Mouse (Mus musculus) thymus, adult 2 months (tissue): ENCODE data around the gene Ncoa1. TPM values are rescaled to one million over a fixed set of nuclear protein-coding genes. Genes with fewer than 3 reads are reported as not detected.

Experiments used
- DNase-seq: peaks from one replicate; pipeline ENCODE4 v3.0.0; 2021
- H3K27ac ChIP-seq: fragments of 200-500 bp; 2 replicates; pipeline ENCODE4 v1.5.1; 2012; ENCODE audit warnings: low read length, control low read depth; ENCODE audit not compliant: control insufficient read depth, insufficient read depth
- H3K27me3 ChIP-seq: fragments of 200-500 bp; 2 replicates; pipeline ENCODE4 v1.6.1; 2012; ENCODE audit warnings: mild to moderate bottlenecking, low read length, moderate library complexity, mixed read lengths; ENCODE audit not compliant: control insufficient read depth, insufficient read depth
- H3K36me3 ChIP-seq: fragments of 200-500 bp; 2 replicates; pipeline ENCODE4 v1.6.1; 2012; ENCODE audit warnings: mild to moderate bottlenecking, low read length, moderate library complexity; ENCODE audit not compliant: control insufficient read depth, insufficient read depth
- H3K4me1 ChIP-seq: fragments of 200-500 bp; replicated peaks from 2 replicates; pipeline ENCODE4 v1.6.1; 2012; ENCODE audit warnings: low read length; ENCODE audit not compliant: control insufficient read depth, insufficient read depth
- H3K4me3 ChIP-seq: fragments of 200-500 bp; 2 replicates; pipeline ENCODE4 v1.5.1; 2012; ENCODE audit warnings: mild to moderate bottlenecking, low read length, control low read depth, moderate library complexity; ENCODE audit not compliant: control insufficient read depth, insufficient read depth
- CTCF ChIP-seq: fragments of 200-500 bp; IDR thresholded peaks from 2 replicates; pipeline ENCODE4 v1.5.1; 2012; ENCODE audit warnings: mild to moderate bottlenecking, control low read depth, low read length, moderate library complexity, borderline replicate concordance; ENCODE audit not compliant: control insufficient read depth, poor library complexity, insufficient read depth; ENCODE audit errors: extremely low read depth
- POLR2A ChIP-seq: fragments of 200-500 bp; IDR thresholded peaks from 2 replicates; pipeline ENCODE4 v1.6.1; 2012; ENCODE audit warnings: mild to moderate bottlenecking, low read length, control low read depth, moderate library complexity; ENCODE audit not compliant: control insufficient read depth, poor library complexity, insufficient read depth; ENCODE audit errors: extremely low read depth
- WGBS: fragments of 180-500 bp; shearing (Covaris S2); methylation state at CpG from one replicate; pipeline ENCODE4 v1.1.7; 2018; 5-methylcytosine and 5-hydroxymethylcytosine counted together
- polyA plus RNA-seq: library from polyadenylated mRNA; depleted of rRNA; stranded (reverse); fragments of >200 nt; gene quantifications from 2 replicates; pipeline ENCODE4 v1.2.3, GENCODE M21; 2012

Ncoa1 gene
- polyA plus RNA-seq, 1 experiment: 33.3 TPM

GRCm38 (mm10) chr12:4499651-4500175, 22.7 kb upstream of the Ncoa1 start:
- Histone ChIP-seq H3K27ac (no peak overlapping the region), H3K36me3 (no peaks in the 10 kb centered on the region), H3K4me3 (no peak overlapping the region), H3K27me3 (no peaks in the 10 kb centered on the region), H3K4me1 (no peaks in the 10 kb centered on the region)
- TF ChIP-seq CTCF: no peak
- TF ChIP-seq POLR2A: no peak
- DNase-seq: no peak
- 86% methylated on average over 3 of the region's 3 CpGs for WGBS

DNA sequence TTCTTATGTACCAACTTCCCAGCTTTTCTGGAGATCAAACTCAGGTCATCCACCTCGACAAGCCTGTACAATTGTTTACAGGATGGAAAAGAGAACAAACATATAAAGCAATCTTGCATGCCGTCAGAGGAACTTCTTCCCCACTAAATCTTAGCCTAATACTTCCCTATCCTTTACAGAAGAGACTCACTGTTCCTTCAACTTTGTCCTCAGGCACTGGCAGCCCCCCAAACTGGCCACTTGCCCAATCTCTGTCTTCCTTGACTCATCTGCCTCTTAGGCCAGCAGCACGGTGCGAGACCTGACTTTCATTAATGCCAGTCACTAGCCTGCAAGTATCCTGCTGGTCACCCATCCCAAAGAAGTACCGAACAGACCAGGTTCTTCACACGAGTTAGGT, 11.4 kb upstream of the Ncoa1 start:
- H3K27me3 ChIP-seq: no peaks in the 10 kb centered on the region
- no peak for DNase-seq
- H3K27ac ChIP-seq: no peak overlapping the region
- WGBS: 84% methylated on average over 6 of the region's 6 CpGs
- TF ChIP-seq POLR2A: no peak
- TF ChIP-seq CTCF: no peak
- no peaks in the 10 kb centered on the region for H3K4me1 ChIP-seq
- H3K36me3 ChIP-seq: no peaks in the 10 kb centered on the region
- H3K4me3 ChIP-seq: no peak overlapping the region

DNA sequence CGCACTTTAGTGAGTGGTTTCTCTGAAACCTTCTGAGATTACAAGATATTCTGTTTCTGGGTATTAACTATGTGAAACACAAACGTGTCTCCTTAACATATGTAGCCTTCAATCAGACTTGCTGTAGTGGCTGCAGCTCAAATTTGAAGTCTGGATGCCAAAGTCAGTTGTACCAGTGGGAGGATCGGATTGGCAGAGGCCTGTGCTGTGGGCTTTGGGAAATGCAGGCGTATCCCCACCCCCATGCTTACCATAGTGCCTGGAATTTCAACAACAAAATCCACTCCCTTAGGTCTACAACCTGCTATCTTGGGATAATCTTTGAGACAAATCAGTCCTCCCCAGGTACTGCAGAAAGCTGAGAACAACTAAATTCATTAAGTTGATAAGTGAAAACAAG, 6.4 kb upstream of the Ncoa1 start:
- H3K36me3 ChIP-seq: no peaks in the 10 kb centered on the region
- TF ChIP-seq CTCF (no peak), POLR2A (no peak)
- no peaks in the 10 kb centered on the region for H3K4me1 ChIP-seq
- WGBS: 89% methylated on average over 4 of the region's 4 CpGs
- no peak for DNase-seq
- H3K27me3 ChIP-seq: no peaks in the 10 kb centered on the region
- H3K27ac ChIP-seq: no peak overlapping the region
- H3K4me3 ChIP-seq: no peak overlapping the region

- Histone ChIP-seq H3K4me3 (no peak overlapping the region), H3K4me1 (0 out of 2 replicates have a peak, but pooled peaks cover 3% of the 10 kb centered on the region), H3K27me3 (no peaks in the 10 kb centered on the region), H3K36me3 (no peaks in the 10 kb centered on the region), H3K27ac (no peak overlapping the region)
- DNase-seq: no peak
- TF ChIP-seq POLR2A: no peak
- no peak for TF ChIP-seq CTCF
- 92% methylated on average over 5 of the region's 5 CpGs for WGBS
Measured at GRCm38 (mm10) chr12:4481687-4482086, 4.7 kb upstream of the Ncoa1 start.

DNA sequence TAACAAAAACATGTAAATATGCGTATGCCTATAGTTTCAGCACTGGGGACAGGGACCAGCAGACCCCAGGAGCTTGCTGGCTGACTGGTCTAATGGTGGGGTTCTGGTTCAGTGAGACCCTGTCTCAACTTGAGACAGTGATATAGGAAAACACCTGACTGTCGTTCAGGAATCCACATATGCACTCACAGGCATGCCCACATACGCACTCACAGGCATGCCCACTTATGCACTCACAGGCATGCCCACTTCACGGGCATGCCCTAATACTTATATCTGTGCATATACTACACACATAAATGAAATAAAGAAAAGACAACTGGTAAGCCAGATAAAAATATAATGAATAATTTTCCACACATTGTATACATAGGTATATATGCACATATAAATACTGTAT, 3.3 kb upstream of the Ncoa1 start:
- no peak for TF ChIP-seq POLR2A
- TF ChIP-seq CTCF: no peak
- H3K4me3 ChIP-seq: no peak overlapping the region
- 94% methylated on average over 4 of the region's 4 CpGs for WGBS
- H3K27me3 ChIP-seq: no peaks in the 10 kb centered on the region
- DNase-seq: no peak
- no peak overlapping the region for H3K27ac ChIP-seq
- H3K4me1 ChIP-seq: peaks cover 8% of the 10 kb centered on the region
- H3K36me3 ChIP-seq: no peaks in the 10 kb centered on the region

- WGBS: over 99% methylated on average over 3 of the region's 3 CpGs
- TF ChIP-seq CTCF: no peak
- no peak for TF ChIP-seq POLR2A
Measured at GRCm38 (mm10) chr12:4479171-4479881, 2.3 kb upstream of the Ncoa1 start.

More at GRCm38 (mm10) chr12:4479171-4479881, 2.3 kb upstream of the Ncoa1 start:
- no peaks in the 10 kb centered on the region for H3K27me3 ChIP-seq
- no peak overlapping the region for H3K4me3 ChIP-seq
- H3K36me3 ChIP-seq: no peaks in the 10 kb centered on the region
- peaks cover 8% of the 10 kb centered on the region for H3K4me1 ChIP-seq
- H3K27ac ChIP-seq: no peak overlapping the region
- no peak for DNase-seq
